Mouse (Mus musculus) heart, postnatal 0 days (tissue): ENCODE measurements around the gene Lrriq3. TPM values are rescaled to one million over a fixed set of nuclear protein-coding genes. Genes with fewer than 3 reads are reported as not detected.

Experiments used
- ATAC-seq: fragments of 200-750 bp; cut with Nextera tagmentation; 2 replicates; pipeline ENCODE4 v1.8.0; 2017; ENCODE audit warnings: low read depth, moderate number of reproducible peaks, moderate library complexity; ENCODE audit not compliant: insufficient read depth
- DNase-seq: peaks from one replicate; pipeline ENCODE4 v3.0.0-alpha.2; 2016; ENCODE audit warnings: low spot score
- H3K27ac ChIP-seq: fragments of 300-500 bp; sonication (generic); 2 replicates; pipeline ENCODE4 v1.5.1; 2014; ENCODE audit warnings: low read depth, mild to moderate bottlenecking
- H3K27me3 ChIP-seq: fragments of 300-500 bp; sonication (generic); 2 replicates; pipeline ENCODE4 v1.6.1; 2014; ENCODE audit warnings: low read length, mixed read lengths; ENCODE audit not compliant: control insufficient read depth, insufficient read depth
- H3K36me3 ChIP-seq: fragments of 300-500 bp; sonication (generic); replicated peaks from 2 replicates; pipeline ENCODE4 v1.6.1; 2014; ENCODE audit warnings: low read length, mixed read lengths; ENCODE audit not compliant: control insufficient read depth, insufficient read depth
- H3K4me1 ChIP-seq: fragments of 300-500 bp; sonication (generic); 2 replicates; pipeline ENCODE4 v1.6.1; 2014; ENCODE audit warnings: antibody characterized with exemption; ENCODE audit not compliant: control insufficient read depth, insufficient read depth
- H3K4me2 ChIP-seq: fragments of 300-500 bp; sonication (generic); 2 replicates; pipeline ENCODE4 v1.6.1; 2014; ENCODE audit warnings: low read depth, mild to moderate bottlenecking, low read length, moderate library complexity
- H3K4me3 ChIP-seq: fragments of 300-500 bp; sonication (generic); 2 replicates; pipeline ENCODE4 v1.5.1; 2014; ENCODE audit warnings: low read depth, low read length
- H3K9ac ChIP-seq: fragments of 300-500 bp; sonication (generic); replicated peaks from 2 replicates; pipeline ENCODE4 v1.6.1; 2014; ENCODE audit warnings: low read depth, low read length, mixed read lengths
- H3K9me3 ChIP-seq: fragments of 300-500 bp; sonication (generic); replicated peaks from 2 replicates; pipeline ENCODE4 v1.6.1; 2016; ENCODE audit warnings: low read length; ENCODE audit not compliant: control insufficient read depth
- CTCF ChIP-seq: IDR thresholded peaks from 2 replicates; pipeline ENCODE4 v1.5.1; 2016; ENCODE audit warnings: antibody characterized with exemption, control low read depth, low read depth
- EP300 ChIP-seq: IDR thresholded peaks from 2 replicates; pipeline ENCODE4 v1.6.1; 2016; ENCODE audit warnings: antibody characterized with exemption, low read depth
- WGBS: fragments of 180-500 bp; shearing (Covaris S2); extraction: QIAGEN DNeasy Blood & Tissue Kit; methylation state at CpG from one replicate; pipeline ENCODE4 v1.1.7; 2014; 5-methylcytosine and 5-hydroxymethylcytosine counted together
- polyA plus RNA-seq: library from polyadenylated mRNA; unstranded; fragments of >200 nt; fragmentation: Nextera tagmentation; extraction: Ambion mirVana; gene quantifications from 2 replicates; pipeline ENCODE4 v1.2.1, GENCODE M21; 2015
- total RNA-seq: library from RNA; depleted of rRNA; stranded (reverse); fragments of >200 nt; gene quantifications from 2 replicates; pipeline ENCODE4 v1.2.3, GENCODE M21; 2014; ENCODE audit warnings: low replicate concordance

Gene Lrriq3
- total and polyA plus RNA-seq, 2 experiments from 2014 or later: 0.66 TPM; not detected in 1

DNA sequence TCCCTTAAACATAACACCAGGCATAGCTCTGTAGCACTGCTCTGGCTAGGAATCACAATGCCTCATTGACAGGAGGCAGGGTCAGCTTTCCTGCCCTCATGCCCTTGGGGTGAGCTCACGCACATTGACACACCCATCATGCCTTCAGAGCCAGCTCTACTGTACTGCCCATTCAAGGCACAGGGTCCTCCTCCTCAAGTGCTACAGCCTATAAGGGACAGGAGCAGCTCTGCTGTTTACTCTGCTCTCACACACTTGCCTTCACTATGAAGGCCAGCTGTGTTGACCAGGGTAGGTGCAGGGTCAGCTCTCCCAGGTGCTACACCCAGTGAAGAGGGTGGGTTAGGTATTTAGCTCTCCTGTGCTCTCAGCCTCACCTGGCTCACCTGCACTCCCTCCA, 12.7 kb downstream of the Lrriq3 start:
- Histone ChIP-seq H3K27me3 (no peaks in the 10 kb centered on the region), H3K27ac (no peak overlapping the region), H3K9ac (no peak overlapping the region), H3K9me3 (no peaks in the 10 kb centered on the region), H3K4me2 (no peak overlapping the region), H3K4me3 (no peak overlapping the region), H3K4me1 (no peaks in the 10 kb centered on the region), H3K36me3 (no peaks in the 10 kb centered on the region)
- DNase-seq (no peak), ATAC-seq (no peak)
- TF ChIP-seq CTCF: no peak
- TF ChIP-seq EP300: no peak
- 41% methylated on average over 1 of the region's 1 CpGs for WGBS

DNA sequence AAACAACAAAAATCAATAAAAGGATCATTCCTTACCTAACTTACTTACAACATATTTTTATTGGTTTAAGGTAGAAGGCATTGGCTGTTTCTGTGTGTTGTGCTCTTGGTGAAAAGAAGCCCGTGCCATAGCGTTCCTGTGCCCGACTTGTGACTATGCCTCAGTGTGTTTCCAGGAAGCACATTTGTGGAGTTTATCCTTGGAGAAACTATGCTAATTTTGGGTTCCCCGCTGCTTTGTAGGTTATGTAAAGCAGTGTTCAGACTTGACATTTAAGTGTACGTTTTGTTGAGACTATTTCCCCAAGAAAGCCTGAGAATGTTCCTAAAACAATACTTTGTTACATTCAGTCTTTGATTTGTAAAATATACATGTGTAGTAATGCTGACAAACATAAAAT, 44.5 kb downstream of the Lrriq3 start:
- no peak overlapping the region for H3K4me2 ChIP-seq
- no peaks in the 10 kb centered on the region for H3K4me1 ChIP-seq
- no peak overlapping the region for H3K9ac ChIP-seq
- H3K9me3 ChIP-seq: no peaks in the 10 kb centered on the region
- ATAC-seq (no peak), DNase-seq (no peak)
- TF ChIP-seq CTCF (no peak), EP300 (no peak)
- no peak overlapping the region for H3K4me3 ChIP-seq
- H3K36me3 ChIP-seq: no peaks in the 10 kb centered on the region
- WGBS: 80% methylated on average over 5 of the region's 5 CpGs
- H3K27me3 ChIP-seq: no peaks in the 10 kb centered on the region
- H3K27ac ChIP-seq: no peak overlapping the region

DNA sequence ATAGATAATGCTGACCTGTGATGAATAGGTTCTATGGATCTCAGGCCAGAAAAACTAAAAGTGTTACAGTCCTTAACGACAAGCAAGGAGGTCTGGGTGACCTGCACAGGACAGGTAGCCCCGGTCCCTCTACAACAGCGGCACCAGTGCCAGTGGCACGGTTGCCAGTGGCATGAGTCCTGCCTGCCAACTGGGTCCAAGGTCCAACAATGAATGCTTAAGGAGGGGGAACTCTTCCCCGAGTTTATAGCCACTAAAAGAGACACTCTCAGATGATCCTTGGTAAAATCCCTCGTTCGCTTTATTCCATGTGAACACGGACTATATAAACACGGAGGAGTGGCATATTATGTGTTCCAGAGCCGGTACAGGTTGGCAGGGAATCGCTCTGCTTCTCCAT, 47.8 kb downstream of the Lrriq3 start:
- H3K4me3 ChIP-seq: no peak overlapping the region
- DNase-seq (no peak), ATAC-seq (no peak)
- no peaks in the 10 kb centered on the region for H3K9me3 ChIP-seq
- no peaks in the 10 kb centered on the region for H3K27me3 ChIP-seq
- 76% methylated on average over 11 of the region's 11 CpGs for WGBS
- no peaks in the 10 kb centered on the region for H3K4me1 ChIP-seq
- H3K9ac ChIP-seq: no peak overlapping the region
- H3K27ac ChIP-seq: no peak overlapping the region
- no peak for TF ChIP-seq CTCF
- TF ChIP-seq EP300: no peak
- no peaks in the 10 kb centered on the region for H3K36me3 ChIP-seq
- H3K4me2 ChIP-seq: no peak overlapping the region

DNA sequence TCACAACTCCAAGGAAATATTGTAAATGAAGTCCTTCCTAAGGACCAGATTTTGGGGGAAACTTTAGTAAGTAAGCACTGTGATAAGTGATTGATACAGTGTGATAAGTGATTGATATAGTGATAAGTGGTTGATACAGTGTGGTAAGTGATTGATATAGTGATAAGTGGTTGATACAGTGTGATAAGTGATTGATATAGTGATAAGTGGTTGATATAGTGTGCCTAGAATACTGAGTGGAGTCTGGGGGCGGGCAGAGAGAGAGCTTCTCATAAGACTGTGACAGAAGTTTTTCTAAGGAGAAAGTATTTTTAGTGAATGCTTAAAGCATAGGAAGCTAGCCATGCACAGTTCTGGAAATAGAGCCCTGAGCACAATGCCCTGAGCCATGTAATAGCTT, 51.1 kb downstream of the Lrriq3 start:
- no peak overlapping the region for H3K4me3 ChIP-seq
- DNase-seq (no peak), ATAC-seq (no peak)
- H3K27me3 ChIP-seq: no peaks in the 10 kb centered on the region
- WGBS: 76% methylated on average over 1 of the region's 1 CpGs
- H3K9me3 ChIP-seq: no peaks in the 10 kb centered on the region
- H3K4me1 ChIP-seq: no peaks in the 10 kb centered on the region
- H3K27ac ChIP-seq: no peak overlapping the region
- no peak for TF ChIP-seq CTCF
- TF ChIP-seq EP300: no peak
- no peaks in the 10 kb centered on the region for H3K36me3 ChIP-seq
- no peak overlapping the region for H3K9ac ChIP-seq
- no peak overlapping the region for H3K4me2 ChIP-seq

DNA sequence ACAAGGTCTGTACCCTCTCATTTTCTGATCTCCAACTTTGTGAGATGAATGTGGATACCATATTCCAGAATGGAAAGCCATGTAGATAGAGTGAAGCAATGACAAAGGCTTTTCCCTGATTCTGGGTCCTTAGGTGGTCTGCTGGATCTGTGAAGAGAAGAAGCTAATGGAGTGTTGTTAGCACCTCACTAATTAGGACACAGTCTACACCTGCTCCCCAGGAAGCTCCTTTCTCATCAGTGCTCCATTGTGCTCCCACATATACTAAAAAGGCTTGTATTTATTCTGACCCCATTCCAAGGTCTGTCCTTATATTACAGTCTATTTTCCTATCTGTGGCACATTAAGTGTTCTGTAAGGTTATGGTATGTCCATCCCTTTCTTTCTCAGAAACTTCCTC, 68.6 kb downstream of the Lrriq3 start:
- Histone ChIP-seq H3K4me3 (no peak overlapping the region), H3K9me3 (no peaks in the 10 kb centered on the region), H3K4me1 (no peaks in the 10 kb centered on the region), H3K9ac (no peak overlapping the region), H3K4me2 (no peak overlapping the region), H3K36me3 (no peaks in the 10 kb centered on the region), H3K27me3 (no peaks in the 10 kb centered on the region), H3K27ac (no peak overlapping the region)
- ATAC-seq: no peak
- DNase-seq: no peak
- TF ChIP-seq CTCF: no peak

DNA sequence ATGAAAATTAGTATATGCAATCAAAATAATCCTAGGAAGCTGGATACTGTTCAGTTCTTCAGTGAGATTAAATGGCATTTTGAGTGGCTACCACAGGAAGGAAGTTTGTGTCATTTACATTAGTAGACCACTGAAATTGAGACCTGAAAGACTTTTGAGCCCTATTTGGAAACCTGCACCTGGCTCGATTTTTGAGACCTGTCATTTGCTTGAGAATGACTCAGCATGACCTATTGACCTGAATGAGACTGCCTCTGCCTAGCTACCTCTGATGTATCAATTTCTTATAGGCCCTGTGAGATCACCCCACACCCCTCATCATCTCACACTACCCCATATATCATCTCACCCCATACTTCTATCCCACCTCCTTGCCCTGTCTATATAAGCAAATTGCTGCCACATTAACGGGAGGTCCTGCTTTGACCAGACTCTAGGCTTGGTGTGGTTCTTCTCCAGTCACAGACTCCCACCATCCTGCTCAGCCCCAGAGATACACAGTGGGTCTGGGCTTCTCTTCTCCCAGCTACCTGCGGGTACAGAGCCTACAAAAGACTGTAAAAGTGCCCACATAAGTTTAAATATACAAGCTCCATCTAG, 87.2 kb downstream of the Lrriq3 start:
- H3K27me3 ChIP-seq: no peaks in the 10 kb centered on the region
- 66% methylated on average over 3 of the region's 3 CpGs for whole genome bisulfite sequencing
- H3K27ac ChIP-seq: no peak overlapping the region
- ATAC-seq (no peak), DNase-seq (no peak)
- no peak for TF ChIP-seq CTCF
- no peak for TF ChIP-seq EP300
- H3K36me3 ChIP-seq: no peaks in the 10 kb centered on the region
- no peaks in the 10 kb centered on the region for H3K4me1 ChIP-seq
- H3K9ac ChIP-seq: no peak overlapping the region
- H3K9me3 ChIP-seq: no peaks in the 10 kb centered on the region
- H3K4me3 ChIP-seq: no peak overlapping the region
- no peak overlapping the region for H3K4me2 ChIP-seq
